Mouse (Mus musculus): ENCODE data around the gene Ciz1.

Gene Ciz1

GRCm38 (mm10) chr2:32319586-32320580, 32.2 kb upstream of the Ciz1 start:
- DNase-seq = peak in 1 of 2 experiments; percentile 31

GRCm38 (mm10) chr2:32320721-32321120, 31.4 kb upstream of the Ciz1 start:
- no peak for DNase-seq

GRCm38 (mm10) chr2:32321591-32322298, 30.4 kb upstream of the Ciz1 start:
- peak in 1 of 2 experiments; percentile 18 for DNase-seq

GRCm38 (mm10) chr2:32322754-32323741, 29.1 kb upstream of the Ciz1 start:
- no peak for DNase-seq

GRCm38 (mm10) chr2:32324322-32324721, 27.8 kb upstream of the Ciz1 start:
- no peak for DNase-seq

GRCm38 (mm10) chr2:32325342-32325741, 26.8 kb upstream of the Ciz1 start:
- peak in 1 of 2 experiments; percentile 44 for DNase-seq

- no peak for DNase-seq
These were observed 24.9 kb upstream of the Ciz1 start for GRCm38 (mm10) chr2:32327200-32327599.

- no peak for DNase-seq
These were observed 23.1 kb upstream of the Ciz1 start for GRCm38 (mm10) chr2:32328911-32329460.

- DNase-seq = no peak
These were observed 22.6 kb upstream of the Ciz1 start for GRCm38 (mm10) chr2:32329531-32329930.

GRCm38 (mm10) chr2:32332159-32332558, 20.0 kb upstream of the Ciz1 start:
- no peak for DNase-seq

GRCm38 (mm10) chr2:32335888-32336287, 16.2 kb upstream of the Ciz1 start:
- no peak for DNase-seq

- DNase-seq = no peak
These were observed 12.1 kb upstream of the Ciz1 start for GRCm38 (mm10) chr2:32339912-32340642.

- DNase-seq = no peak
These were observed 11.1 kb upstream of the Ciz1 start for GRCm38 (mm10) chr2:32340836-32341633.

GRCm38 (mm10) chr2:32341634-32341939, 10.5 kb upstream of the Ciz1 start:
- no peak for DNase-seq

- DNase-seq = no peak
These were observed 10.1 kb upstream of the Ciz1 start for GRCm38 (mm10) chr2:32342039-32342438.

GRCm38 (mm10) chr2:32342539-32343350, 9.4 kb upstream of the Ciz1 start:
- peak; percentile 51 to 52 for DNase-seq

GRCm38 (mm10) chr2:32343351-32343671, 8.8 kb upstream of the Ciz1 start:
- no peak for DNase-seq

- no peak for DNase-seq
These were observed 8.1 kb upstream of the Ciz1 start for GRCm38 (mm10) chr2:32344056-32344455.

GRCm38 (mm10) chr2:32344598-32345321, 7.4 kb upstream of the Ciz1 start:
- no peak for DNase-seq

Measured in lung, adult 18-20 months (tissue).